Mouse (Mus musculus) liver, adult 2 months (tissue): ENCODE measurements around the gene Emilin2.

ENCODE experiments used
- CTCF ChIP-seq: fragments of 200-500 bp; IDR thresholded peaks from 2 replicates; pipeline ENCODE4 v1.5.1; 2011; ENCODE audit warnings: low read depth, low read length, control low read depth
- POLR2A ChIP-seq: fragments of 200-500 bp; IDR thresholded peaks from 2 replicates; pipeline ENCODE4 v1.6.1; 2011; ENCODE audit warnings: low read length, control low read depth; ENCODE audit not compliant: insufficient read depth; ENCODE audit errors: extremely low read depth

DNA sequence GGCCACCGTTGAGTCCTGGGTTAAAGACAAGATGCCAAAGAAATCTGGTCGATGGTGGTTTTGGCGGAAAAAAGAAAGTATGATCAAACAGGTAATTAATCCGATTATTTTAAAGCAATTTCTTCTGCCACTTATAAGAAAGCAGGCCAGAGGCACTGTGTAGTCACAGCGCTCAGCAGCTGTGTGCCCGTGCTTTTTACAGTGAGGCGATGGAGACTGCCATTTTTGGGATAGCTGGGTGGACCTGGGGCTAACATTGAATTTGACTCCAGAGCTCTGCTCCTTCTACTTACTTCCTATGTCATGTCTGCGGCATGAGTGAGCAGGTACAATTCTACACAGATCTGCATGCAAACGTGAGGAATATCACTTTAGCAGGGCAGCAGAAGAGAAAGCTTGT is 71.0 kb downstream of the Emilin2 start:
- TF ChIP-seq CTCF: no peak
- no peak for TF ChIP-seq POLR2A
